Mouse (Mus musculus): ENCODE results near the gene Cd63. TPM values are rescaled to one million over a fixed set of nuclear protein-coding genes. Genes with fewer than 3 reads are reported as not detected.

The Cd63 gene
- total and polyA plus RNA-seq, 3 experiments: not detected

GRCm38 (mm10) chr10:128899759-128900490 is 864 bp upstream of the Cd63 start:
- peaks cover 8% of the 10 kb centered on the region in 2 experiments; a peak in 3 of 4 replicates for H3K4me1 ChIP-seq (ENCODE audit: control insufficient read depth in 1 of 2, insufficient read depth in 2 of 2)
- no peak overlapping the region for H3K9ac ChIP-seq (ENCODE audit: insufficient read depth, low read depth)
- dilution Hi-C loops (cut with MboI; ENCODE audit: extremely low pct_ligation_motif_present, extremely low pct_unique_long_range_greater_than_20kb, low sequenced_read_pairs) (no loop called here), in situ Hi-C loops (cut with MboI; ENCODE audit: low pct_ligation_motif_present, low pct_unique_long_range_greater_than_20kb, low sequenced_read_pairs) (loop anchor here (5.0 kb wide), 2 partner anchors 63 to 128 kb away; no protein-coding TSS in a partner anchor)
- no peak for DNase-seq (ENCODE audit: extremely low read depth)
- no peak overlapping the region for H3K27ac ChIP-seq (ENCODE audit: insufficient read depth, low read depth)
- no peak overlapping the region for H3K4me3 ChIP-seq (replicated peaks in 1 of 3; ENCODE audit: low read depth in 2 of 3, low read length in 2 of 3, poor library complexity in 1 of 3)
- no peak overlapping the region for H3K4me2 ChIP-seq (ENCODE audit: insufficient read depth, low read depth, poor library complexity, severe bottlenecking)
- no peaks in the 10 kb centered on the region for H3K36me3 ChIP-seq (replicated peaks in 1 of 2; ENCODE audit: control insufficient read depth in 1 of 2, insufficient read depth in 1 of 2, low read length in 1 of 2)
- H3K79me2 ChIP-seq (replicated peaks; ENCODE audit: control insufficient read depth, extremely low read depth, insufficient read depth, poor library complexity, severe bottlenecking): no peaks in the 10 kb centered on the region
- no peaks in the 10 kb centered on the region for H3K9me3 ChIP-seq (replicated peaks; ENCODE audit: low read length)
- H3K27me3 ChIP-seq (replicated peaks): peaks cover 11% of the 10 kb centered on the region
- TF ChIP-seq MEF2A (IDR thresholded peaks at IDR 0.05; ENCODE audit: borderline replicate concordance, low read depth, low read length) (no peak), USF2 (conservative IDR thresholded peaks at IDR 0.05; ENCODE audit: low read depth, low read length) (no peak), JUN (IDR thresholded peaks at IDR 0.05; ENCODE audit: insufficient read depth, low read depth, low read length) (no peak), MAFK (IDR thresholded peaks at IDR 0.05; ENCODE audit: insufficient replicate concordance, low read length) (no peak), USF1 (IDR thresholded peaks at IDR 0.05; ENCODE audit: low read depth, low read length) (no peak), CHD2 (IDR thresholded peaks at IDR 0.05; ENCODE audit: low read length) (no peak), SMC3 (IDR thresholded peaks at IDR 0.05; ENCODE audit: low read depth, low read length) (no peak), SIN3A (IDR thresholded peaks at IDR 0.05; ENCODE audit: low read length) (no peak), NELFE (IDR thresholded peaks at IDR 0.05; ENCODE audit: low read depth, low read length) (no peak), E2F4 (IDR thresholded peaks at IDR 0.05; ENCODE audit: insufficient replicate concordance, low read depth, low read length) (no peak), RAD21 (IDR thresholded peaks at IDR 0.05; ENCODE audit: low read depth, low read length) (no peak), ZMIZ1 (IDR thresholded peaks at IDR 0.05; ENCODE audit: low read depth, low read length) (no peak), MAX (IDR thresholded peaks at IDR 0.05; ENCODE audit: low read length) (no peak), GABPA (IDR thresholded peaks at IDR 0.05; ENCODE audit: insufficient replicate concordance, low read depth, low read length) (no peak), MAZ (IDR thresholded peaks at IDR 0.05; ENCODE audit: low read depth, low read length) (no peak), TBP (conservative IDR thresholded peaks at IDR 0.05; ENCODE audit: low read depth, low read length) (no peak), MXI1 (IDR thresholded peaks at IDR 0.05; ENCODE audit: low read depth, low read length) (no peak), ELF1 (IDR thresholded peaks at IDR 0.05; ENCODE audit: low read depth, low read length) (no peak), ZNF384 (IDR thresholded peaks at IDR 0.05; ENCODE audit: low read depth, low read length) (no peak)

GRCm38 (mm10) chr10:128901409-128901808 is 620 bp downstream of the Cd63 start:
- in situ Hi-C loops (cut with MboI; ENCODE audit: low pct_ligation_motif_present, low pct_unique_long_range_greater_than_20kb, low sequenced_read_pairs) (no loop called here), dilution Hi-C loops (cut with MboI; ENCODE audit: extremely low pct_ligation_motif_present, extremely low pct_unique_long_range_greater_than_20kb, low sequenced_read_pairs) (no loop called here)
- H3K4me1 ChIP-seq (ENCODE audit: control insufficient read depth in 1 of 2, insufficient read depth in 2 of 2): peaks cover 5 to 8% of the 10 kb centered on the region in 2 experiments
- DNase-seq (ENCODE audit: extremely low read depth): no peak
- H3K4me3 ChIP-seq (replicated peaks in 1 of 3; ENCODE audit: low read depth in 2 of 3, low read length in 2 of 3, poor library complexity in 1 of 3): no peak overlapping the region
- no peak overlapping the region for H3K4me2 ChIP-seq (ENCODE audit: insufficient read depth, low read depth, poor library complexity, severe bottlenecking)
- peaks cover 5% of the 10 kb centered on the region for H3K27me3 ChIP-seq (replicated peaks)
- TF ChIP-seq PAX5 (IDR thresholded peaks at IDR 0.05; ENCODE audit: low read length) (no peak), BHLHE40 (IDR thresholded peaks at IDR 0.05; ENCODE audit: low read depth, low read length) (no peak), UBTF (IDR thresholded peaks at IDR 0.05; ENCODE audit: low read depth, low read length) (no peak), MAZ (IDR thresholded peaks at IDR 0.05; ENCODE audit: low read depth, low read length) (no peak), SIN3A (IDR thresholded peaks at IDR 0.05; ENCODE audit: low read length) (no peak), NRF1 (IDR thresholded peaks at IDR 0.05; ENCODE audit: low read depth, low read length) (no peak), MYC (IDR thresholded peaks at IDR 0.05; ENCODE audit: low read depth, low read length) (no peak), MEF2A (IDR thresholded peaks at IDR 0.05; ENCODE audit: borderline replicate concordance, low read depth, low read length) (no peak), ETS1 (conservative IDR thresholded peaks at IDR 0.05; ENCODE audit: low read depth, low read length) (no peak), ELF1 (IDR thresholded peaks at IDR 0.05; ENCODE audit: low read depth, low read length) (no peak), SMC3 (IDR thresholded peaks at IDR 0.05; ENCODE audit: low read depth, low read length) (no peak), POLR2A (IDR thresholded peaks at IDR 0.05; ENCODE audit: low read depth, low read length) (no peak), MXI1 (IDR thresholded peaks at IDR 0.05; ENCODE audit: low read depth, low read length) (no peak), HCFC1 (IDR thresholded peaks at IDR 0.05; ENCODE audit: low read depth, low read length) (no peak), TBP (conservative IDR thresholded peaks at IDR 0.05; ENCODE audit: low read depth, low read length) (no peak), MAFK (IDR thresholded peaks at IDR 0.05; ENCODE audit: insufficient replicate concordance, low read length) (no peak)
- no peaks in the 10 kb centered on the region for H3K79me2 ChIP-seq (replicated peaks; ENCODE audit: control insufficient read depth, extremely low read depth, insufficient read depth, poor library complexity, severe bottlenecking)
- H3K9me3 ChIP-seq (replicated peaks; ENCODE audit: low read length): no peaks in the 10 kb centered on the region
- H3K27ac ChIP-seq (ENCODE audit: insufficient read depth, low read depth): no peak overlapping the region
- H3K9ac ChIP-seq (ENCODE audit: insufficient read depth, low read depth): no peak overlapping the region
- H3K36me3 ChIP-seq (replicated peaks in 1 of 2; ENCODE audit: control insufficient read depth in 1 of 2, insufficient read depth in 1 of 2, low read length in 1 of 2): no peaks in the 10 kb centered on the region
